Mouse (Mus musculus): ENCODE data around the gene Mettl27.

- TF ChIP-seq CTCF (IDR thresholded peaks at IDR 0.05; ENCODE audit: borderline replicate concordance, insufficient read depth, low read length) (no peak), POLR2A (IDR thresholded peaks at IDR 0.05; ENCODE audit: low read depth, low read length) (no peak)
Measured at GRCm38 (mm10) chr5:134974921-134975320, 42.8 kb downstream of the Mettl27 start.

All from embryonic fibroblast, embryonic 13.5 days (primary cell).